23 mouse cellular contexts compared by ENCODE assay signal in the genomic region with DNA sequence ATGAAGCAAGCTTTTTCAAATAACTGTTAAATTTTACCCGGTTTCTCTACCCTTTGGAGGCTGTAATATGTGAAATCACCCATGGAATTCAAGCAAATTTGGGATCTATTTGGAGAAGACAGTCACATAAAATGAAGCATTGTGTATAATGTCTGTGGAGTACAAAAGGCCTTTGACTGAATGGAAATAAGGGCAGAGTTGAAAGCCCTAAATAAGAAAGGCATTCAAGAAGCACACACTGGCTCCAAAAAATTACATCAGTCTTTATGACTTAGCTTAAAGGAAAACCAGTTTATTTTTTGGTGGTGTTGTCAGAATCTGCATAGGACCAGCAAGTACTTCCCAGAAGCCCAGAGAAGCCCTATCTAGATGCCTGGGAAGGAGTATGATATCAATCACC.
"Had no signal": no experiment of that assay in that cellular context is flagged by ENCODE, and none has a peak within 500 bp of the region (broad histone marks: within the 10 kb centered on the region; RNA-seq: fewer than 3 reads in every experiment).

No protein-coding gene starts in this region.

- H3K36me3 ChIP-seq: kidney, embryonic 15.5 days; limb, embryonic 10.5 days; limb, embryonic 13.5 days; liver, embryonic 12.5 days; liver, embryonic 15.5 days; lung, embryonic 15.5 days; neural tube, embryonic 12.5 days; neural tube, embryonic 15.5 days had no signal

- H3K9ac ChIP-seq: kidney, embryonic 15.5 days; limb, embryonic 13.5 days; liver, embryonic 12.5 days; liver, embryonic 15.5 days; lung, embryonic 15.5 days; neural tube, embryonic 12.5 days; neural tube, embryonic 15.5 days had no signal

- H3K9me3 ChIP-seq: kidney, embryonic 15.5 days; limb, embryonic 10.5 days; limb, embryonic 13.5 days; liver, embryonic 12.5 days; liver, embryonic 15.5 days; lung, embryonic 15.5 days; neural tube, embryonic 12.5 days; neural tube, embryonic 15.5 days had no signal

- H3K27me3 ChIP-seq: kidney, embryonic 15.5 days; limb, embryonic 13.5 days; liver, embryonic 12.5 days; liver, embryonic 15.5 days; lung, embryonic 15.5 days; neural tube, embryonic 12.5 days; neural tube, embryonic 15.5 days had no signal

- H3K4me1 ChIP-seq: kidney, embryonic 15.5 days; limb, embryonic 10.5 days; limb, embryonic 13.5 days; liver, embryonic 12.5 days; liver, embryonic 15.5 days; lung, embryonic 15.5 days; neural tube, embryonic 12.5 days; neural tube, embryonic 15.5 days had no signal

- H3K4me3 ChIP-seq: kidney, embryonic 15.5 days; limb, embryonic 10.5 days; limb, embryonic 13.5 days; liver, embryonic 12.5 days; liver, embryonic 15.5 days; lung, embryonic 15.5 days; neural tube, embryonic 12.5 days; neural tube, embryonic 15.5 days had no signal

- ATAC-seq: liver, embryonic 12.5 days had no signal

- H3K27ac ChIP-seq: kidney, embryonic 15.5 days; limb, embryonic 10.5 days; limb, embryonic 13.5 days; liver, embryonic 12.5 days; liver, embryonic 15.5 days; lung, embryonic 15.5 days; neural tube, embryonic 12.5 days; neural tube, embryonic 15.5 days; stomach, postnatal 0 days had no signal

- DNase-seq: kidney, adult 11 months; kidney, adult 8-10 months; kidney, postnatal 10 days; kidney, postnatal 4 days; layer of hippocampus, postnatal 36 days; liver; lung, adult 18-20 months; lung, postnatal 14 days; lung, postnatal 4 days; midbrain, embryonic 14.5 days; right cerebral cortex, adult 18-20 months; right cerebral cortex, postnatal 14 days; right cerebral cortex, postnatal 4 days; thymus, postnatal 25 days had no signal

- H3K4me2 ChIP-seq: kidney, embryonic 15.5 days; limb, embryonic 13.5 days; liver, embryonic 12.5 days; liver, embryonic 15.5 days; lung, embryonic 15.5 days; neural tube, embryonic 12.5 days; neural tube, embryonic 15.5 days had no signal
